Mouse (Mus musculus): ENCODE measurements around the gene Yap1. TPM values are rescaled to one million over a fixed set of nuclear protein-coding genes. Genes with fewer than 3 reads are reported as not detected.
"Not testable (repeated sequence)": the region's sequence is repeated elsewhere in the genome, so short reads cannot be mapped to it uniquely, and the experiment has no call there.

Yap1 gene
- polyA plus RNA-seq, 1 experiment from 2014 or later = 5.4 TPM

GRCm38 (mm10) chr9:7913953-7914352, 90.4 kb downstream of the Yap1 start:
- peak; percentile 78 for ATAC-seq
- 42% methylated on average over 19 of the region's 19 CpGs for WGBS
- Histone ChIP-seq H3K4me3 (ENCODE audit: low read depth, low read length) (peak overlapping the region; percentile 25), H3K9me3 (replicated peaks; ENCODE audit: control insufficient read depth, low read length, poor library complexity, severe bottlenecking) (no peaks in the 10 kb centered on the region), H3K36me3 (ENCODE audit: control insufficient read depth, insufficient read depth, low read length) (no peaks in the 10 kb centered on the region), H3K9ac (ENCODE audit: low read depth, low read length) (peak overlapping the region; percentile 32; the same call in 1 of the 2 replicates), H3K4me1 (ENCODE audit: control insufficient read depth, insufficient read depth, low read length) (peaks cover 4% of the 10 kb centered on the region; the same call in 1 of the 2 replicates), H3K27ac (ENCODE audit: low read length) (peak overlapping the region; percentile 8; the same call in 1 of the 2 replicates), H3K4me2 (ENCODE audit: low read length) (peak overlapping the region; percentile 54), H3K27me3 (ENCODE audit: control insufficient read depth, insufficient read depth, low read depth, low read length) (no peaks in the 10 kb centered on the region)

- no peak for ATAC-seq
- Histone ChIP-seq H3K4me3 (ENCODE audit: low read depth, low read length) (no peak overlapping the region), H3K4me1 (ENCODE audit: control insufficient read depth, insufficient read depth, low read length) (no peaks in the 10 kb centered on the region), H3K27ac (ENCODE audit: low read length) (no peak overlapping the region), H3K27me3 (ENCODE audit: control insufficient read depth, insufficient read depth, low read depth, low read length) (no peaks in the 10 kb centered on the region), H3K9me3 (replicated peaks; ENCODE audit: control insufficient read depth, low read length, poor library complexity, severe bottlenecking) (no peaks in the 10 kb centered on the region), H3K4me2 (ENCODE audit: low read length) (no peak overlapping the region), H3K9ac (ENCODE audit: low read depth, low read length) (no peak overlapping the region), H3K36me3 (ENCODE audit: control insufficient read depth, insufficient read depth, low read length) (no peaks in the 10 kb centered on the region)
- 77% methylated on average over 2 of the region's 2 CpGs for WGBS
Observed at GRCm38 (mm10) chr9:7907351-7907985, 96.9 kb downstream of the Yap1 start.

- Histone ChIP-seq H3K27ac (ENCODE audit: low read length) (no peak overlapping the region), H3K36me3 (ENCODE audit: control insufficient read depth, insufficient read depth, low read length) (no peaks in the 10 kb centered on the region), H3K9me3 (replicated peaks; ENCODE audit: control insufficient read depth, low read length, poor library complexity, severe bottlenecking) (no peaks in the 10 kb centered on the region), H3K27me3 (ENCODE audit: control insufficient read depth, insufficient read depth, low read depth, low read length) (no peaks in the 10 kb centered on the region), H3K4me3 (ENCODE audit: low read depth, low read length) (no peak overlapping the region), H3K9ac (ENCODE audit: low read depth, low read length) (no peak overlapping the region), H3K4me2 (ENCODE audit: low read length) (no peak overlapping the region), H3K4me1 (ENCODE audit: control insufficient read depth, insufficient read depth, low read length) (no peaks in the 10 kb centered on the region)
- no peak for ATAC-seq
- WGBS = 95% methylated on average over 1 of the region's 1 CpGs
Observed at GRCm38 (mm10) chr9:7906564-7906963, 97.8 kb downstream of the Yap1 start.

GRCm38 (mm10) chr9:7903825-7904224, 100.6 kb downstream of the Yap1 start:
- 73% methylated on average over 5 of the region's 5 CpGs for WGBS
- Histone ChIP-seq H3K4me1 (ENCODE audit: control insufficient read depth, insufficient read depth, low read length) (no peaks in the 10 kb centered on the region), H3K9ac (ENCODE audit: low read depth, low read length) (no peak overlapping the region), H3K36me3 (ENCODE audit: control insufficient read depth, insufficient read depth, low read length) (no peaks in the 10 kb centered on the region), H3K4me3 (ENCODE audit: low read depth, low read length) (no peak overlapping the region), H3K9me3 (replicated peaks; ENCODE audit: control insufficient read depth, low read length, poor library complexity, severe bottlenecking) (no peaks in the 10 kb centered on the region), H3K27ac (ENCODE audit: low read length) (no peak overlapping the region), H3K27me3 (ENCODE audit: control insufficient read depth, insufficient read depth, low read depth, low read length) (no peaks in the 10 kb centered on the region), H3K4me2 (ENCODE audit: low read length) (no peak overlapping the region)
- ATAC-seq = no peak

- no peak for ATAC-seq
- H3K27ac ChIP-seq (ENCODE audit: low read length) = no peak overlapping the region
- 90% methylated on average over 2 of the region's 2 CpGs for WGBS
Observed at GRCm38 (mm10) chr9:7903262-7903661, 101.1 kb downstream of the Yap1 start.

GRCm38 (mm10) chr9:7902311-7902710, 102.1 kb downstream of the Yap1 start:
- ATAC-seq = no peak
- no peaks in the 10 kb centered on the region for H3K4me1 ChIP-seq (ENCODE audit: control insufficient read depth, insufficient read depth, low read length)
- 40% methylated on average over 7 of the region's 7 CpGs for WGBS

More at GRCm38 (mm10) chr9:7903262-7903661, 101.1 kb downstream of the Yap1 start:
- Histone ChIP-seq H3K4me2 (ENCODE audit: low read length) (no peak overlapping the region), H3K4me1 (ENCODE audit: control insufficient read depth, insufficient read depth, low read length) (no peaks in the 10 kb centered on the region), H3K9ac (ENCODE audit: low read depth, low read length) (no peak overlapping the region), H3K36me3 (ENCODE audit: control insufficient read depth, insufficient read depth, low read length) (no peaks in the 10 kb centered on the region), H3K9me3 (replicated peaks; ENCODE audit: control insufficient read depth, low read length, poor library complexity, severe bottlenecking) (no peaks in the 10 kb centered on the region), H3K27me3 (ENCODE audit: control insufficient read depth, insufficient read depth, low read depth, low read length) (no peaks in the 10 kb centered on the region), H3K4me3 (ENCODE audit: low read depth, low read length) (no peak overlapping the region)

GRCm38 (mm10) chr9:7900965-7901364, 103.4 kb downstream of the Yap1 start:
- ATAC-seq = no peak
- 92% methylated on average over 8 of the region's 8 CpGs for WGBS
- Histone ChIP-seq H3K36me3 (ENCODE audit: control insufficient read depth, insufficient read depth, low read length) (no peaks in the 10 kb centered on the region), H3K27ac (ENCODE audit: low read length) (no peak overlapping the region), H3K9me3 (replicated peaks; ENCODE audit: control insufficient read depth, low read length, poor library complexity, severe bottlenecking) (no peaks in the 10 kb centered on the region), H3K27me3 (ENCODE audit: control insufficient read depth, insufficient read depth, low read depth, low read length) (no peaks in the 10 kb centered on the region), H3K9ac (ENCODE audit: low read depth, low read length) (no peak overlapping the region), H3K4me1 (ENCODE audit: control insufficient read depth, insufficient read depth, low read length) (no peaks in the 10 kb centered on the region), H3K4me2 (ENCODE audit: low read length) (no peak overlapping the region), H3K4me3 (ENCODE audit: low read depth, low read length) (no peak overlapping the region)

More at GRCm38 (mm10) chr9:7902311-7902710, 102.1 kb downstream of the Yap1 start:
- Histone ChIP-seq H3K9me3 (replicated peaks; ENCODE audit: control insufficient read depth, low read length, poor library complexity, severe bottlenecking) (no peaks in the 10 kb centered on the region), H3K4me2 (ENCODE audit: low read length) (no peak overlapping the region), H3K9ac (ENCODE audit: low read depth, low read length) (no peak overlapping the region), H3K27me3 (ENCODE audit: control insufficient read depth, insufficient read depth, low read depth, low read length) (no peaks in the 10 kb centered on the region), H3K27ac (ENCODE audit: low read length) (no peak overlapping the region), H3K36me3 (ENCODE audit: control insufficient read depth, insufficient read depth, low read length) (no peaks in the 10 kb centered on the region), H3K4me3 (ENCODE audit: low read depth, low read length) (no peak overlapping the region)

- Histone ChIP-seq H3K4me3 (ENCODE audit: low read depth, low read length) (no peak overlapping the region), H3K4me2 (ENCODE audit: low read length) (no peak overlapping the region), H3K9me3 (replicated peaks; ENCODE audit: control insufficient read depth, low read length, poor library complexity, severe bottlenecking) (no peaks in the 10 kb centered on the region), H3K27ac (ENCODE audit: low read length) (no peak overlapping the region), H3K9ac (ENCODE audit: low read depth, low read length) (no peak overlapping the region), H3K4me1 (ENCODE audit: control insufficient read depth, insufficient read depth, low read length) (no peaks in the 10 kb centered on the region), H3K27me3 (ENCODE audit: control insufficient read depth, insufficient read depth, low read depth, low read length) (no peaks in the 10 kb centered on the region), H3K36me3 (ENCODE audit: control insufficient read depth, insufficient read depth, low read length) (no peaks in the 10 kb centered on the region)
- 0% methylated on average over 3 of the region's 3 CpGs for WGBS
- ATAC-seq = peak; percentile 68
Observed at GRCm38 (mm10) chr9:7897502-7897901, 106.9 kb downstream of the Yap1 start.

GRCm38 (mm10) chr9:7891796-7892195, 112.6 kb downstream of the Yap1 start:
- H3K27me3 ChIP-seq (ENCODE audit: control insufficient read depth, insufficient read depth, low read depth, low read length); H3K27ac ChIP-seq (ENCODE audit: low read length); H3K4me2 ChIP-seq (ENCODE audit: low read length); ATAC-seq; H3K4me3 ChIP-seq (ENCODE audit: low read depth, low read length); H3K9me3 ChIP-seq (replicated peaks; ENCODE audit: control insufficient read depth, low read length, poor library complexity, severe bottlenecking); H3K9ac ChIP-seq (ENCODE audit: low read depth, low read length); H3K4me1 ChIP-seq (ENCODE audit: control insufficient read depth, insufficient read depth, low read length); H3K36me3 ChIP-seq (ENCODE audit: control insufficient read depth, insufficient read depth, low read length): not testable (repeated sequence)
- 94% methylated on average over 1 of the region's 1 CpGs for WGBS
